Mouse (Mus musculus) erythroblast, adult 5-6 weeks (primary cell): Measurements from ENCODE around the gene Six3. TPM values are rescaled to one million over a fixed set of nuclear protein-coding genes. Genes with fewer than 3 reads are reported as not detected.

Experiments used
- ATAC-seq: replicated peaks from 2 replicates; pipeline ENCODE4 v1.8.0; 2016; ENCODE audit warnings: moderate number of reproducible peaks, mild to moderate bottlenecking, moderate TSS enrichment, inconsistent platforms; ENCODE audit not compliant: poor library complexity, low FRiP score, severe bottlenecking
- total RNA-seq, 2 experiments: library from RNA; stranded (forward) in 1 of 2; stranded (reverse) in 1 of 2; fragments of 150-400 nt in 1 of 2; fragments of 200-764, 138-1000 nt in 1 of 2; gene quantifications; 2 replicates each; pipeline versions ENCODE4 v1.2.3 to v1.2.4; 2015 to 2017; ENCODE audit warnings: low replicate concordance in 2 of 2

Six3 gene
- total RNA-seq, 2 experiments from 2014 or later: not detected

DNA sequence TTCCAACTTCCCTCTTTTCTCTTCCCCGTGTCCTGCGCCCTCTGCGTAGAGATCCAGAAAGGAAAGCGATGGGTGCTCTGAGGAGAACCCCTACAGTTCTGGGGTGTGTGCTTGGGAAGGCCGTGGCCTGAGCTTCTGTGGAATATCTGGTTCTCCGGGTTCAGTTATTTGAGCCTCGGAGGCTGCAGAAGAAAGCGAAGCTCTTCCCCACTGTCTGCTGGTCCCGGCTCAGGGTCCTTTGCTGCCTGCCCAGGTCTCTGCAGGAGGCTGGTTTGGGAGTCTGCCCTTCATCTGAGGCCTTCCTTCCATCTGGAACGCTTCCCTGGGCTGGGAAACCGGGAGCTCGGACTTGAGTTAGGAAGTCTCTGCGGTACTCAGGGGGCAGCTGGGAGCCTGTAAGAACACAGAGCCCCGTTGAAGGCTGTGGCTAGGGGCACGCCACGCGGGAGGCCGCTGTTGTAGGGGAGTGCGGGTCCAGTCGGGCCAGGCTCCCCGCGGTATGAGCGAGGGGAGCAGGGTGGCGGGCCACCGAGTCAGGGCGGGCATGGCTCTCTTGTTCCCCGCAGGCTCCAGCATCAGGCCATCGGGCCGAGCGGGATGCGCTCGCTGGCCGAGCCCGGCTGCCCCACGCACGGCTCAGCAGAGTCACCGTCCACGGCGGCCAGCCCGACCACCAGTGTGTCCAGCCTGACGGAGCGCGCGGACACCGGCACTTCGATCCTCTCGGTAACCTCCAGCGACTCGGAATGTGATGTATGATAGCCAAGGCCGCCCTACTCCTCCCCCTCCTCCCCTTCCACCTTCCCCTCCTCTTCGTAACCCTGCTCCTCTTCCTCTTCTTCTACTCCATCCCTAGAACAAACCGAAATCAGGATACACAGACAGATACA, 10.0 kb downstream of the Six3 start:
- ATAC-seq: no peak

DNA sequence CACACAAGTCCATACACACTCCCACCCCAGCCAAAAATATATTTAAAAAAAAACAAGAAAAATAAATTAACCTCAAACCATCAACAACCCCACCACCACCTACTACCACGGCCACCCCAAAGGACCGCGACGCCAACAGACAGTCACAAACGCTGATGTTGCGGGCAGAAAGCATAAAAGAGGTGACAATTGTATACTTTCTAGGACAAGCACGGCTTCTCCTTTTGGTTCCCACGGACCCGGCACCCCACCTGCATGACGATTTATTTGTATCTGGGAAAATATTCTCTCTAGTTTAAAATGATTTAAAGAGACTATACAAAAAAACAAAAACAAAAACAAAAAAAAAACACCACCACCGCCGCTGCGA, 10.6 kb downstream of the Six3 start:
- ATAC-seq: no peak

DNA sequence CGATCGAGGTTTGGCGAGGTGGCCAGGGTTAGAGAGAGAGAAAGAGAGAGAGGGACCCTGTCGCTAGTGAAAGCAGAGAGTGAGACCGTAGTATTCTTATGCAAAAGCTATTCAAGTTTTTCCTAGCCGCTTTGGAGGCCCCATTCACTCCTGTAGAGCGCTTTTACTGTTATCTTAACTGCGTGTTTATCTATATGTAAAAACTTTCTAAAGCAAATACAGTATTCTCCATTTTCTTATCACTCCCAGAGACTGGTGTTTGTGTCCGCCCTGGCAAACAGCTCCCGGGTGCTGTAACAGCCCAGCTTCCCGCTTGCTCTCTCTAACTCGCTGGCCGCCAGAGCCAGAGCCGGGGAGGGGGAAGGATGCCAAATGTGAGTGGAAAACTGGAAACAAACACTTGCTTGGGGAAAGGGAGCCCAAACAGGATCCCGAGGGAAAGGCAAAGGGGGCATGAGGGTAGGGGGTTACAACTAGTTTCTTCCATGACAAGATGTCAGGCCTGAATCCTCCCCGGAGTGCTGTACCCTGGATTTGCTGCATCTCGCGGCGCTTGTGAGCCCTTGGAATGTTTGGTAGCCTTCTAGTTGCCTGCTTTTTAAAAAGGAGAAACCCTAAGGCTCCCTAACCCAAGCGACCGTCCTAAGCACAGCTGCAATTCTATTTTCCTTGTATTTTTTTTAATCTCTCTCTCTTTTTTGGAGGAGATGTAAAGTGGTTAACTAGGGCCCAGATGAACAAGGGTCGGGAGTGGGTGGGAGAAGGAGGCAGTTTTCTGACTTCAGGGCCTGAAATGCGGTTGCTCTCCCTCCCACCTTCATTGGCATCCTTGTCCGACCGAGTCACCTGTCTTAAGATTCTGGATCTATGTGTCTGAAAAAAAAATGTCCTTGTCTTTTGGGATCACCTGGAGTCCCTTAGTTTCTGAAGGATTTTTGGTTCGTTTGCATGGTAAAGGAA, 11.9 kb downstream of the Six3 start:
- no peak for ATAC-seq

DNA sequence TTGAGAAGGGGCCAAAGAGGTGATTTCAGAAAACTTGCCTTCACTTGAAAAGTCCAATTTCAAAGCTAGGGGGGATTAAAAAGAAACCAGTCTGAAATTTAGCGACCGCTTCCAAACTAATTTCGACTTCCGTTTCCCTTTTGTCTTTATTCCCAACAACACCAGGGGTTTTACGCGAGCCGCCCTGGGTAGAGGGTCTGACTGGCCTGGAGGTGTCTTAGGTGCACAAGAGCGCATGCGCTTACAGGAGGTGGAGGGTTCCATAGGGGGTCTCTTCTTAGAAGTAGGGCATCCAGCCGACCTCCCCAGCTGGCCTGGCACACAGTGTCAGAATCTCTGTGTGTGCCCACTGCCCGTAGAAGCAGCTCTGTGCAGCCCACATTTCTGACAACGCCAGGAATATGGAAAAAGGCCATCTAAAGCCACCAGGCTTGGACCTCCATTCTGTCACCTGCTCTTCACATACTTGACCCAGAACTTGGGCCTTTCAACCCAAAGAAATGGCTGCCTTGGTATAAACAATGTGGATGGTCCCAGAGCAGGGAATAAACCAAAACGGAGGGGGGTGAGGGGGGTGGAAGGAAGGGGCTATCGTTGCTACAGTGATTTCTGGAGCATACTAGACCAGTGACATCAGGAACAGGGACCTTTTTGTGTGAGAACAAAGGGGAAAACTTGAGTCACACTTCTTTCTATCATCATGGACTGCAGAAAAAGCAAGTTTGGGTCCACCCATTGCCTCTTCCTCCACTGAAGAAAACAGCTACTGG, 12.9 kb downstream of the Six3 start:
- no peak for ATAC-seq

DNA sequence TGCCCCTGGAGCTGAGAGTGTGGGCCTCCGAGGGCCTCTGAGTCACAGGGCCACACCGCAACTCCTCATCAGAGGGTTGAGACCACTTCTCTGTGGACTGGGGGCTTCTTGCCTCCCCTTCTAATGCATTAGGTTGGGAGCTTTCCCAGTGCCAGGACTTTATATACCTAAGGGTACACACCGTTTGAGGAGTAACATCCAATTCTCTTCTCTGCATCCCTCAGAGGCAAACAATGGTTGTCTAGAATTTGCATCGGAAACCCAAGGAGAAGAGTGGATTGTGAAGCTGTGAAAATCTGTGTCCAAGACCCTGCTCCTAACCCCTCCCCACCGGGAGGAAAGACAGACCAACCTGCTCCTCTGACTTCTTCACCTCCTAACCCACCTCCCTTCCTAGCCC, 14.3 kb downstream of the Six3 start:
- ATAC-seq: no peak

DNA sequence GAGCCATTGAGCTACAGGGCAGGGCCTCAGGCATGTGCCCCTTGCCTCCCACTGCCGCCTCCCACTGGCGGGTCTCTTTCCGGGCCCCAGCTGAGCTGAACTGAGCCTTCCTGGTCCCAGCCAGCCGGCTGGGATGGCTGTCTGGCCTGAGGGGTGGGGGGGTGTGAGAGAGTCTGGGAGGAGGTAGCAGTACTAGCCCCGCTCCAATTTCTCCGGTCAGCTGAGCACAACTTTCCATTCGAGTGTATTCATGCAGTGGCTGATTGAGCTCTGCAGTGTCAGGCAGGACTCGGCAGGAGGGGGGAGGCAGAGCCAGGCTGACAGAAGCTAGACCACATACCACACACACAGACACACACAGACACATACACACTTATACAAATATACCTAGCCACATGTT, 15.4 kb downstream of the Six3 start:
- ATAC-seq: no peak

DNA sequence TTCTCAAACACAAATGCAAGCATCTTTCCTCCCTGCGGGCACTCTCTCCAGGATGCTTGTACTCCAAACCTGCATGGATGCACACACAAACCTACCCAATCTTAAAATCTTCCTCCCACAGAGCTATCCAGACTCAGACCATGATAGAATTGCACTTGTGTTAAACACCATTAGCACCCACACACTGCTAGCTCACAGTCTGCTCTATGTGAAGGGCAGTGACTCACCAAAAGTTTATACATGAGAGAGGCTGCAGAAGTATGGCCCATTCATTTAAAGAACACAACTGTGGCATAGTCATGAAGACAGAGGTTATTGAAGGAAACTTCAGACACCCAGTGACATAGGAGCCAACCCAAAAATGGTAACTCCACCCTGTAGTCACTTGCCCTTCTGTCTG, 16.0 kb downstream of the Six3 start:
- no peak for ATAC-seq

DNA sequence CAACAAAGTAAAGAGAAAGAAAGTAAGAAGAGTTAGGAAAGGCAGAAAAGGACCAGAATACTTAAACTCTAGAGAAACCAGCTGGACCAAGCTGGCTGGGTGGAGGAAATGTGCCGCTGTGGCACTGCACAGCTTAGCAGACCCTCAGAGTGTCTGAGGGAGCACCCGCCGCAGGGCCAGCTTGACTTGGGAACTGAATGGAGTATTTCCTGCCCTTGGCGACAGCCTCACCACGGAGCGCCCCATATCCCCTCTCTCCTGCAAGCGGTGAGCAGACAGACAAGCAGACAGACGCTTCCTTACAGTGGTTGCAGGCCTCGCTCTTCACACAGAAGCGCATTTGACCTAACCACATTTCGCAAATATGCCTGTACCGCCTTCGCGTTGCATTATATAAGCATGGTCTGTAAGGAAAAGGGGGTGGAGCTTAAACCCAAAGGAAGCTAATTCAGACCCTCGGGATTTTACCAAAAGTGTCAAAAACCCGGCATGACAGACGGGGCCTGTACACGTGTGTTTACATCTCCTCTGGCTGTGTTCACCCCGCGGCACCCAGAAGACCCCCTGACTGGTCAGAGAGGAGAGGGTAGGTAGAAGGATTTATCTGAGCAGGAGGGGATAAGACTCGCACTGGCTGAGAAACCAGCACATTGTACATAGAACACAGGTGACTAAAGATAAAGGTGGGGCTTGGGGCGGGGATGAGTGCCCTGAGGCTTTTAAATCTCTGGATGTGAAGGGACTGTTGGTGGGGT, 17.1 kb downstream of the Six3 start:
- ATAC-seq: no peak

DNA sequence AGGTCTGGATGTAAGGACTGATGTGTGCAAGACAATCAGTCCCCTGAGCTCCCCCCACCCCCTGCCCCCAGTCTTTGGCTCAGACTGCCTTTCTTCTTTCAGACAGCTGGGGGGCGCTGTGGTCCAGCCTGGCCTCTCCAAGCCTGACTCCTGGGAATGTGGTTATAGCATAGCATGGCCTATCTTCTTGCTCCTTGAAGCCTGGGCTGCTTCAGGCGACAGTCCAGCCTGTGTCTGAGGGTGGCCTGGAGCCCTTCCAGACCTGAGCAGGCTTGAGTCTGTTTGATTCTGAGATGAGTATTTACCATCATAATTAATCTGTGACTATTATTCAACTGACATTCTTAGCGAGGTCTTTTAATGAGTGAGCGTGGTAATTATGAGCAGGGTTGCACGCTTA, 17.7 kb downstream of the Six3 start:
- no peak for ATAC-seq

DNA sequence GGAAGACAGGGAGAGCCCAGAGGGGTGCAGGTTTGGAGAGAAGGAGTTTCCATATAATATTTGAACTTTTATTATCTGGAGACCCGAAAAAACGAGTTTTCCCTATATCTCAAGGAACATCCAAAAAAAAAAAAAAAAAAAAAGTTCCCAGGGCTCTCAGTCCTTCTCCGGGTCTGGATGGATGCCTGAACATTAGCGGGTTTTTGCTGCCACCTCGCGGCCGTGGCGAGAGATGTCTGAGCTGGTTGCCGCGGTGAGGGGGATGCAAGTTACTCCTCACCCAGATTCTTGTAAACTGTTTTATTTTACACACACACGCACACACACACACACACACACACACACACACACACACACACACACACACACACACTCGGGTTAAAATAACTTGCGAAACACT, 20.2 kb downstream of the Six3 start:
- no peak for ATAC-seq

DNA sequence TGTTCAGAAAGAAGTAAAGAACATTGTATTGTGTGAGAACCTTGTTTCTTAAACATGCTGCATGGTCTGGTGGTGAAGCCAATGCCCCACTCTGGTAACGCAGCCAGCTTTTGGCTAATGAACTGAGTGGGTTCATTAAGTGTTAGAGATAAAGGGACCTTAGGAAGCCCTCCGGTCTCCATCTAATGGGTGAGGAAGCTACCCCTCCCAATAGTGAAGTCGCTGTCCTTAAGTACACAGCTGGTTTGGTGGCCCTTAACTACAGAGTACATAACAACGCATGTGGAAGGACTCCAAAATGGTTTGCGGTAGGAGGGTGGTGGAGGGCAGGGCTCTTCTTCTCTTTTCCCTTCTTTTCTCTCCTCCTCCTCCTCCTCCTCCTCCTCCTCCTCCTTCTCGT, 24.5 kb downstream of the Six3 start:
- no peak for ATAC-seq

DNA sequence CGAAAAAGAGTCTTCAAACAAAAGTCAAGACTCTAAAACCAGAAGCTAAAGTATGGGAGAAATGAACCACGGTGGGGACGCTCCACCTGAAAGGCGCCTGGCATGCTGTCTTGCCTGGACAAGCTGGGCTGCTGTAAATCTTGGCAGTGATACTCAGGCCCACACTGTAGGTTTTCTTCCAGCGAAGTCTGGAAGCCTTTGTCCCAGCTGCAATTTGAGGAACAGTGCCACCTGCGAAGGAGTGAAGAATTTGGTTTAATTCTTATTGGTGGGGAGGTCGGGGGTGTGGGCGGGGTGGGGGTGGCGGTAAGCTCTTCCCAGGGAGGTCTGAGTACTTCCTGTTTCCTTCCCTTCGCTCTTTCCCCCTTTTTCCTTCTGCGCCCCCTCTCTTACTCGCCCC, 31.9 kb downstream of the Six3 start:
- ATAC-seq: no peak

DNA sequence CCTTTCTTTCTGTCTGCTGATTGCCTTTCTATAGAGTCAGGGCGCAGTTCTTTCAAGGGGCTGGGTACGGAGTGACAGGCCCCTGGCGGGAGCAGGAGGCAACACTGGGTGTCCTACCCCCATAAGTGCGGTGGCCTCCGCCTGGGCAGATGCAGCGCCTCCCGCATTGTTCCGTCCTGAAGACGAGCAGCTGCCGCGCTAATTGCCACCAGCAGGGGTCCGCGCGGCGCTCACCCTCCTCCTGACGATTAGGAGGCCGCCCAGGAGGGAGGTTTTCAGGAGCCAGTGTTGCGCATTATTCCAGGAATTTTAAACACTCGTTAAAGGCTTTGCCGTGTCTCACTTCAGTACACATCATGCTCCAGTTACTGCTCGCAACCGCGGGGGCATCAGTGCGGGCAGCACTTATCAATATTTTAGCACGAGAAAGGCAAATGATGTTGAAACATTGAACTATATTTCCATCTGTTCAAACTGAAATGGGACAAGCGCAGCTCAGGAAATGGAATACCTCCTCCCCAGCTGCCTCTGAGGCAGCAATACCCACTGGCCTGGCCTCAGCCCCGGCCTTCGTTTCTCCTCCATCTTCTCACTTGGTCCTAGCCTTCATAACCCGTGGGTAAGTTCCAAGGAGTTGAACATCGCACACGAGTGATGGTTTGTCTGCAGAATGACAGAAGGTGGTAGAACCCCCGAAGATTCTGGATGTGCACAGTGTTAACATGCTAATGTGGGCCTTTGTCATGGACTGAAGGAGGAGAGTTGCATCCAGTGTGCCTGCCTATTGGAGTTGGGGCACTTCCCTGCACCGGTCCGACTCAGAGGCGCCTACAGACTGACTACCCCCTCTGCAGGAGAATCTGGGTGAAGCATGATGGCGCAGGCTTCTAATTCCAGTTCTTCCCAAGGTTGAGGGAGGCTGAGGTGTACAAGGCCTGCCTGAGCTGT, 32.6 kb downstream of the Six3 start:
- ATAC-seq: no peak

DNA sequence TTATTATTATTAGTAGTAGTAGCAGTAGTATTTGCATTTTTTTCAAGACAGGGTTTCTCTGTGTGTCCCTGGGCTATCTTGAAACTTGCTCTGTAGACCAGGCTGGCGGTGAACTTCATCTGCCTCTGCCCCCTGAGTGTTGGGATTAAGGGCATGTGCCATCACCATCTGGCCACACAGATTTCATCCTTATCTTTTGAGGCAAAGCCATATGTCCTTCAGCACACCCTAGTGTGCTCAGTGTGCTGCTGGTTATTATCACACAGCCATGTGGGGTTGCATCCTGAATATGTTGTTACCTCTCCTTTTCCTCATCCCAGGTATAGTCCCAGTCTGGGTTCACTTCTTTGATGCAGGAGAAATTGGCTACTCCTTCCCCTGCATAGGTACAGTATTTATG, 46.6 kb downstream of the Six3 start:
- no peak for ATAC-seq

DNA sequence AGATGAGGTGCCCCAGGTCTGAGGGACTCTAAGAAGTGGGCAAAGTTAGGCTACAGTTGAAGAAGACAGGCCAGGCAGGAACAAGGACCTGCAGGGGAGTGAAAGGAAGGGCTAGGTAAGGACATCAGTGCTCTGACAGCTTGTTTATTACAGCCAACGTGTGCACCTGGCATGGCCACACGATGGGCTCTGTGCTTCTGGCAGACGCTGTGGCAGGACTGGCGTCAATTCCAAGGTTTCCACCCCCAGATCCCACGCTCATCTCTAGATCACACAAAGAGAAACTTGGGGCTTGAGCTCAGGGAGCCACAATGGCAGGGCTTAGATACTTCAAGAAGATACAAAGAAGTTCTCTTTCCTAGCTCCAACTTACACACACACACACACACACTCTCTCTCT, 48.1 kb downstream of the Six3 start:
- ATAC-seq: no peak

DNA sequence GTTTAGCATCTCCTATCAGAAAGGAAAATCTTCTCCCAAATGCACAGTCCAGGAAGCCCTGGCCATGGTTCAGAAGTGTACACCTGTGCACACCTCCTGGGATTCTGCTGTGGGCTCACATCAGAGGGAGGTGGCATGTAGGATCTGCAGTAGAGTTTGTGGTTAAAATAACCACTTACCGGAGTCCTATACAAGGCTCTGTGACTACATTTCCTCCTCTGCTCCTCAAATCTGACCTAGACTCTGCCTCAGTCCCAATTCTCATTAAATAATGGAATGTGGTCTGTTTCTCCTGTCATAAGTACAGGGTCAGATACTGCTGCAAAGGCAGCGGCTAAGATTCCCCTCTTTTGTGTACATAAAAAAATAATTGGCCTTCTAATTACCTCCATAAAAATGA, 50.8 kb downstream of the Six3 start:
- ATAC-seq: no peak

DNA sequence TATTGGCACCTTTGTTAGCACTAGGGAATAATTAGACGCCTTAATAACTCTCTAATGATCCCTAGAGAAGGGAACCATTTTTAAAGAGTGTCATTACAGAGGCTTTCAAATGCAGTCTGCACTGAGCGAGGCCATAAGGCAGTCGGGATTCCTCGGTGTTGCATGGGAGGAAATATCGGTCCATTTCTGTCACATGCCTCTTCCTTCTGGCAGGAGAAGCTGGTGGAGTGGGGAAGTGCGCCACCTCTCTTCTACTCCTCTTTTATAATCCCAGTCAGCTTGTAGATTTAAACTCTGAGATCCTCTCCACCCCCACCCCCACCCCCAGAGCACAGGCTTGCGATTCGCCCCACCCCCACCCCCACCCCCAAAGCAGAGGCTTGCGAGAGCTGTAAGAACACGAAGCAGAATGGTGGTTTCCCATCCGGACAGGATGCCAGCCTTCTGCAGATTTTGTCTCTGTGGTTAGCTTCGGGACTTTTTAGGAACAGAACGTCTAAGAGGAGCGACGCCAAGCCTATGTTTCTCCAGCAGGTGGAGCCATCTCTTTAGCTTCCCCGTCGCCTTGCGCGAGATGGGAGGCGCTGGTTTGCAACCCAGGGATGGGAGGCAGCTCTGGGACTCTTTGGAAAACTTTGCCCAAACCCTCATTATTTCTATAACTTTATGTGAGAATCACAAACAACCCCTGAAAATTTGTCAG, 51.4 kb downstream of the Six3 start:
- ATAC-seq: no peak
